Mouse (Mus musculus) hindbrain, embryonic 12.5 days (tissue): ENCODE data around the gene Mcpt4. TPM values are rescaled to one million over a fixed set of nuclear protein-coding genes. Genes with fewer than 3 reads are reported as not detected.
"Not testable (repeated sequence)": the region's sequence is repeated elsewhere in the genome, so short reads cannot be mapped to it uniquely, and the experiment has no call there.

Experiments used
- ATAC-seq: fragments of 200-750 bp; cut with Nextera tagmentation; 2 replicates; pipeline ENCODE4 v1.8.0; 2017; ENCODE audit warnings: moderate TSS enrichment; ENCODE audit not compliant: low FRiP score
- H3K27ac ChIP-seq: fragments of 300-500 bp; sonication (generic); 2 replicates; pipeline ENCODE4 v1.5.1; 2016; ENCODE audit warnings: mild to moderate bottlenecking
- H3K27me3 ChIP-seq: fragments of 300-500 bp; sonication (generic); 2 replicates; pipeline ENCODE4 v1.6.1; 2016; ENCODE audit warnings: mild to moderate bottlenecking
- H3K36me3 ChIP-seq: fragments of 300-500 bp; sonication (generic); 2 replicates; pipeline ENCODE4 v1.6.1; 2016; ENCODE audit warnings: mild to moderate bottlenecking
- H3K4me1 ChIP-seq: fragments of 300-500 bp; sonication (generic); 2 replicates; pipeline ENCODE4 v1.6.1; 2016
- H3K4me2 ChIP-seq: fragments of 300-500 bp; sonication (generic); replicated peaks from 2 replicates; pipeline ENCODE4 v1.6.1; 2016; ENCODE audit warnings: mild to moderate bottlenecking
- H3K4me3 ChIP-seq: fragments of 300-500 bp; sonication (generic); 2 replicates; pipeline ENCODE4 v1.5.1; 2016; ENCODE audit warnings: mild to moderate bottlenecking
- H3K9ac ChIP-seq: fragments of 300-500 bp; sonication (generic); 2 replicates; pipeline ENCODE4 v1.6.1; 2016; ENCODE audit warnings: mild to moderate bottlenecking, moderate library complexity
- H3K9me3 ChIP-seq: fragments of 300-500 bp; sonication (generic); replicated peaks from 2 replicates; pipeline ENCODE4 v1.6.1; 2016; ENCODE audit warnings: mild to moderate bottlenecking
- WGBS: fragments of 180-500 bp; shearing (Covaris S2); methylation state at CpG from one replicate; pipeline ENCODE4 v1.1.7; 2016; 5-methylcytosine and 5-hydroxymethylcytosine counted together
- microRNA-seq: library from miRNA; unstranded; fragments of <30 nt; microRNA quantifications from one replicate; pipeline ENCODE4, GENCODE M21; 2017
- polyA plus RNA-seq: library from polyadenylated mRNA; unstranded; fragments of >200 nt; fragmentation: Nextera tagmentation; extraction: Ambion mirVana; gene quantifications from 2 replicates; pipeline ENCODE4 v1.2.1, GENCODE M21; 2016

The Mcpt4 gene
- polyA plus RNA-seq, 1 experiment from 2014 or later, result not detected

GRCm38 (mm10) chr14:56041792-56042191, 20.3 kb downstream of the Mcpt4 start, which contains the start of gene Mcpt2:
Gene Mcpt2 (plus strand): TSS chr14:56042041.
- H3K27ac ChIP-seq, ATAC-seq, H3K9me3 ChIP-seq, H3K4me1 ChIP-seq, H3K27me3 ChIP-seq, H3K4me3 ChIP-seq, H3K4me2 ChIP-seq, H3K36me3 ChIP-seq, H3K9ac ChIP-seq: not testable (repeated sequence)
- 72% methylated on average over 1 of the region's 1 CpGs for WGBS

GRCm38 (mm10) chr14:56034433-56034832, 27.7 kb downstream of the Mcpt4 start:
- Histone ChIP-seq H3K36me3 (no peaks in the 10 kb centered on the region), H3K4me1 (no peaks in the 10 kb centered on the region), H3K9ac (no peak overlapping the region), H3K27me3 (no peaks in the 10 kb centered on the region), H3K4me3 (no peak overlapping the region), H3K4me2 (no peak overlapping the region), H3K27ac (no peak overlapping the region), H3K9me3 (no peaks in the 10 kb centered on the region)
- WGBS, result 84% methylated on average over 2 of the region's 2 CpGs
- no peak for ATAC-seq

GRCm38 (mm10) chr14:56030395-56030794, 31.7 kb downstream of the Mcpt4 start, which contains the start of gene Mcpt9:
Gene Mcpt9 (minus strand): TSS chr14:56030495.
- not testable (repeated sequence) for H3K4me1 ChIP-seq, H3K4me2 ChIP-seq, H3K27ac ChIP-seq, H3K27me3 ChIP-seq, H3K9ac ChIP-seq, H3K9me3 ChIP-seq, ATAC-seq, H3K36me3 ChIP-seq, H3K4me3 ChIP-seq
- WGBS, result 81% methylated on average over 3 of the region's 3 CpGs

GRCm38 (mm10) chr14:56021305-56021704, 40.8 kb downstream of the Mcpt4 start:
- not testable (repeated sequence) for H3K4me1 ChIP-seq, H3K9ac ChIP-seq, H3K4me3 ChIP-seq, ATAC-seq, H3K9me3 ChIP-seq, H3K4me2 ChIP-seq, H3K27me3 ChIP-seq, H3K36me3 ChIP-seq, H3K27ac ChIP-seq
- WGBS, result 78% methylated on average over 4 of the region's 4 CpGs

- Histone ChIP-seq H3K27ac (no peak overlapping the region), H3K4me3 (no peak overlapping the region), H3K36me3 (no peaks in the 10 kb centered on the region), H3K4me2 (no peak overlapping the region), H3K9me3 (no peaks in the 10 kb centered on the region), H3K27me3 (no peaks in the 10 kb centered on the region), H3K4me1 (no peaks in the 10 kb centered on the region), H3K9ac (no peak overlapping the region)
- WGBS, result 74% methylated on average over 1 of the region's 1 CpGs
- no peak for ATAC-seq
These were observed 42.7 kb downstream of the Mcpt4 start for GRCm38 (mm10) chr14:56019446-56019845.

GRCm38 (mm10) chr14:56017671-56018070, 44.4 kb downstream of the Mcpt4 start, which contains the start of gene Mcpt1:
Gene Mcpt1 (plus strand): TSS chr14:56017971.
- H3K36me3 ChIP-seq, H3K27me3 ChIP-seq, H3K9me3 ChIP-seq, ATAC-seq, H3K4me1 ChIP-seq, H3K9ac ChIP-seq, H3K4me3 ChIP-seq, H3K27ac ChIP-seq, H3K4me2 ChIP-seq: not testable (repeated sequence)
- WGBS, result 76% methylated on average over 3 of the region's 3 CpGs

- no peak for ATAC-seq
These were observed 48.2 kb downstream of the Mcpt4 start for GRCm38 (mm10) chr14:56013924-56014323.

GRCm38 (mm10) chr14:56013147-56013546, 49.0 kb downstream of the Mcpt4 start:
- H3K9me3 ChIP-seq, result no peaks in the 10 kb centered on the region; the same call in 1 of the 2 replicates
- WGBS, result 68% methylated on average over 3 of the region's 3 CpGs
- no peak overlapping the region for H3K27ac ChIP-seq
- no peak for ATAC-seq
- no peaks in the 10 kb centered on the region for H3K4me1 ChIP-seq
- no peaks in the 10 kb centered on the region for H3K27me3 ChIP-seq
- H3K4me2 ChIP-seq, result no peak overlapping the region
- no peaks in the 10 kb centered on the region for H3K36me3 ChIP-seq
- no peak overlapping the region for H3K9ac ChIP-seq
- H3K4me3 ChIP-seq, result no peak overlapping the region

More at GRCm38 (mm10) chr14:56013924-56014323, 48.2 kb downstream of the Mcpt4 start:
- H3K9me3 ChIP-seq, result no peaks in the 10 kb centered on the region
- H3K27ac ChIP-seq, result no peak overlapping the region
- H3K36me3 ChIP-seq, result no peaks in the 10 kb centered on the region
- H3K9ac ChIP-seq, result no peak overlapping the region
- no peaks in the 10 kb centered on the region for H3K27me3 ChIP-seq
- WGBS, result 94% methylated on average over 2 of the region's 2 CpGs
- no peak overlapping the region for H3K4me3 ChIP-seq
- H3K4me1 ChIP-seq, result no peaks in the 10 kb centered on the region
- no peak overlapping the region for H3K4me2 ChIP-seq

Small RNA genes lying within 50 kb of the gene (microRNA-seq; reads per million reads assigned to microRNA genes)
- not detected for gene Mir6949

Other genes with a start within 250 kb of the Mcpt4 start
- gene Nfatc4, start 239.2 kb downstream of the Mcpt4 start, polyA plus RNA-seq, result 42.4 and 45.2 TPM in 2 replicates
- gene Nynrin, start 208.3 kb downstream of the Mcpt4 start, polyA plus RNA-seq, result 30.4 and 35.8 TPM in 2 replicates
- gene Cbln3, start 177.9 kb downstream of the Mcpt4 start, polyA plus RNA-seq, result 0.05 and 0.35 TPM in 2 replicates
- gene Khnyn, start 177.4 kb downstream of the Mcpt4 start, polyA plus RNA-seq, result 22.4 and 23.5 TPM in 2 replicates
- gene Sdr39u1, start 162.0 kb downstream of the Mcpt4 start, polyA plus RNA-seq, result 63.5 and 68.3 TPM in 2 replicates
- gene Cma1, start 117.6 kb downstream of the Mcpt4 start, polyA plus RNA-seq, result not detected in 2 replicates
- not detected in 2 replicates for gene Cma2, start 111.3 kb downstream of the Mcpt4 start, polyA plus RNA-seq
- gene Mcpt1, start 44.3 kb downstream of the Mcpt4 start, polyA plus RNA-seq, result not detected in 2 replicates
- gene Mcpt9, start 31.8 kb downstream of the Mcpt4 start, polyA plus RNA-seq, result not detected in 2 replicates
- gene Mcpt2, start 20.3 kb downstream of the Mcpt4 start, polyA plus RNA-seq, result not detected in 2 replicates
- not detected in 2 replicates for gene Mcpt8, start 23.0 kb upstream of the Mcpt4 start, polyA plus RNA-seq
- gene Ctsg, start 40.3 kb upstream of the Mcpt4 start, polyA plus RNA-seq, result not detected in 2 replicates
- gene Gzme, start 58.3 kb upstream of the Mcpt4 start, polyA plus RNA-seq, result not detected in 2 replicates
- not detected in 2 replicates for gene Gzmd, start 70.3 kb upstream of the Mcpt4 start, polyA plus RNA-seq
- not detected in 2 replicates for gene Gzmg, start 97.3 kb upstream of the Mcpt4 start, polyA plus RNA-seq
- gene Gzmn, start 112.3 kb upstream of the Mcpt4 start, polyA plus RNA-seq, result not detected in 2 replicates
- not detected in 2 replicates for gene Gzmf, start 149.1 kb upstream of the Mcpt4 start, polyA plus RNA-seq
- not detected in 2 replicates for gene Gzmc, start 172.3 kb upstream of the Mcpt4 start, polyA plus RNA-seq
- gene Gzmb, start 199.9 kb upstream of the Mcpt4 start, polyA plus RNA-seq, result 0.14 and 0.16 TPM in 2 replicates